Mouse (Mus musculus): ENCODE results near the gene Rsrc1.
A peak's percentile ranks its signal among the peaks of the same experiment; 100 is the strongest.
"Not testable (repeated sequence)": the region's sequence is repeated elsewhere in the genome, so short reads cannot be mapped to it uniquely, and the experiment has no call there.

Rsrc1 gene

GRCm38 (mm10) chr3:66983481-66983880 is 2.3 kb downstream of the Rsrc1 start:
- DNase-seq (ENCODE audit: low spot score in 2 of 2), result no peak

GRCm38 (mm10) chr3:66985539-66986286 is 4.5 kb downstream of the Rsrc1 start:
- DNase-seq (ENCODE audit: low spot score in 2 of 2), result peak; percentile 61 to 67

- DNase-seq (ENCODE audit: low spot score in 2 of 2), result no peak
Observed at GRCm38 (mm10) chr3:66986287-66986560, 5.0 kb downstream of the Rsrc1 start.

DNA sequence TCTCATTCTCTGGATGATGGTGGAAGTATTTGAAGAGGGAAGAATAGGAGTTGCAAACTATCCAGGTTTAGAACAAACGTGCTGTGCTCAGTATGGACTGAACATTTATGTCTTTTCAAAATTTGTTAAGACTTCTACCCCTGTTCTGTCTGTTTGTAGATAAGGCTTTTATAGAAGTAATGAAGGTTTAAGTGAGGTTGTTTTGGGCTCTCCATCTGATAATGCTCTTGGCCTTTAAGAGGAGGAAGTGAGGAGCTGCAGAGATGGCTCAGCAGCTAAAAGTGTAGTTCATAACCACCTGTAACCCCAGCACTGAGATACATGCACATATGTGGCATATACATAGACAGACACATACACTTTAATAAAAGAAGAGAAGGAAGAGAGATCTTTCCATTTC is 15.6 kb downstream of the Rsrc1 start:
- DNase-seq (ENCODE audit: low spot score in 2 of 2), result no peak

DNA sequence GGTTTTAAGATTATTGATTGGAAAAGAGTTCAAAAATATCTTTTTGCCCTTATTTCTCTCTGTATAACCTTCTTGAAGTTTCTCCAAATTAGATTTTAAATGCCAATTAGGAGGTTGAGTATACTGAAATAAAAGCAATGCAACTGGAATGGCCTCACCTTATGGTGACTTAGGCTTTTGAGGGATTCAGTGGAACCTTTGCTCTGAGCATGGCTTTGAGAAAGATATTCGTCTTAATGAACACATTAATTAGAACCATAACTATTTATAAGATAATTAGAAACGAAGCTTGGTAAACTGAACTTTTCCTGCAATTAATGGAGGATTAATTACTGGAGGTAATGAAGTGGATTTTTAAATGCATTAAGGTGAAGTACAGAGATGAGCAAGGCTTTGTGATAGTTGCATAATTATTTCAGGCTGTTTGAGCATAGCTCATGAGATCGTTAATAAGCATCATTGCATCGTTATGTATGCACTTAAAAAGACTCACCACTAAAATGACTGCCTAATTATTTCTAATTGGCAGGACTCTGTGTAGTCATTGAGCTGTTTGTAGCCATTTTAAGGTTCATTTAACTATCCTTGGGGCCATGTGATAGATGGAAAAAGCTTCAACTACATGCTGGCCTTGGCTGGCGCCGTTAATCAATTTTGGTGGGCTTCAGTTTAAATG is 55.3 kb downstream of the Rsrc1 start:
- no peak for DNase-seq (ENCODE audit: low spot score in 2 of 2)

DNA sequence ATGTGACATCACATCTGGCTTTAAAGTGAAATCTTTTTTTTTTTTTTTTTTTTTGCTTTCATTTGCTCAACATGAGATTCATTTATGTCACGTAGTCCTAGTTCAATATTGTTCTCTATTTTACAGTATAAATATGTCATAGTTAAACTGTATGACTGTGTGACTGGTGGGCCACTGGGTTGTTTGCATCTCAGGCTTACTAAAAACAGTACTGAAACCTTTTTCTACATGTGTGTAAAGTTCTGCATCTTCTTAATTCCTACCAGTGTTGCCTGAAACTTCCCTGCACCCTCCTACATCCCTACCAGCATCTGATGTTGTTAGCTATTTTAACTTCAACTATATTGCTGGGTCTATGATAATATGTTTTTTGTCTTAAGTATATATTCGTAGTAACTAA is 78.6 kb downstream of the Rsrc1 start:
- no peak for DNase-seq (ENCODE audit: low spot score in 2 of 2)

DNA sequence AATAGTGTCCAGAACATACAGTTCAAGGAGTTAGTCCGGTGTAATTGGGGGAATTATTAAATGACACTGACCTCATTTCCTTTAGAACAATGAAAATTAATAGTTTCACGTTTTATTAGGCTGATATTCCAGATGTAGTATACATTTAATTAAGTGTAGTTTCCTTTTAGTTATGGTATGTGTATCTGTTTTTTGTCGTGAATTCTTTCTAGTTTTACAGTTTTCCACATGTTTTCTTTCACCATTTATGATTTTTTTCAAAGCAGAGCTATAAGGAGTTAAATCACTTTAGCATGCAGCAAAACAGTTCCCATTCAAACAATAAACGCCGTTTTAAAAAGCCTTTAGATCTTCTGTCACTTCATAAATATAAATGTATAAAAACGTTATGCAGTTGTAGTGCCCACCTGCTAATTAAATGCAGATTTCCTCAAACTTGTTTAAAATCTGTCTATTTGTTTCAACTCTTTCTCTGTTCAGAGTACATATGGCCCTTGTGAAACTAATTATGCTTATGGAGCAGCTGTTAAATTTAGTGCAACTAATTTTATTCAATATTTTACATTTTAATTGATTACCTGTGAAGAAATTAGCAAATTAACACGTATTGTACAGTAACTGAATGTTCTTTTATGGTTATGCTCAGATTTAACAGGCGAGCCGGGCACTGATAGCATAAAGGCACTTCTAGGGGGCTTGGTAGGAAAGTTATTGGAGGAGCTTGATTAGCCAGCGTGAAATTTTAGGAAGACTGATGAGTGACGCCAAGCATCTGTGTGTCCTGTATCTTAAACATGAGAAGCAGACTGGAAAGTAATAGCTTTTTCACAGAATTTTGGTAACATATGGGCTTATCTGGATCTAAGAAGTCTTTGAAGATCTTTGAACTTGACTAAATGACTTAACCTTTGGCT is 89.6 kb downstream of the Rsrc1 start:
- DNase-seq (ENCODE audit: low spot score in 2 of 2), result no peak

DNA sequence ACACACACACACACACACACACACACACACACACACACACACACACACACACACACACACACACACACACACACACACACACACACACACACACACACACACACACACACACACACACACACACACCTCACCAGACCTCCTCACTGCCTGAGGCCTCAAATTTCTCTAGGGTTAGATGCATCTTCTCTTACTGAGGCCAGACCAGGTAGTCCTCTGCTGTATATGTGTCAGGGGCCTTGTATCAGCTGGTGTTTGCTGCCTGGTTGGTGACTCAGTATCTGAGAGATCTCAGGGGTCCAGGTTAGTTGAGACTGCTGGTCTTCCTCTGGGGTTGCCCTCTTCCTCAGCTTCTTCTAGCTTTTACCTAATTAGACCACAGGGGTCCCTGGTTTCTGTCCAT is 92.5 kb downstream of the Rsrc1 start:
- not testable (repeated sequence) for DNase-seq (ENCODE audit: low spot score in 2 of 2)

GRCm38 (mm10) chr3:67075484-67075883 is 94.3 kb downstream of the Rsrc1 start:
- DNase-seq (ENCODE audit: low spot score in 2 of 2), result no peak

- DNase-seq (ENCODE audit: low spot score in 2 of 2), result no peak
Observed at GRCm38 (mm10) chr3:67084742-67085141, 103.6 kb downstream of the Rsrc1 start.

DNA sequence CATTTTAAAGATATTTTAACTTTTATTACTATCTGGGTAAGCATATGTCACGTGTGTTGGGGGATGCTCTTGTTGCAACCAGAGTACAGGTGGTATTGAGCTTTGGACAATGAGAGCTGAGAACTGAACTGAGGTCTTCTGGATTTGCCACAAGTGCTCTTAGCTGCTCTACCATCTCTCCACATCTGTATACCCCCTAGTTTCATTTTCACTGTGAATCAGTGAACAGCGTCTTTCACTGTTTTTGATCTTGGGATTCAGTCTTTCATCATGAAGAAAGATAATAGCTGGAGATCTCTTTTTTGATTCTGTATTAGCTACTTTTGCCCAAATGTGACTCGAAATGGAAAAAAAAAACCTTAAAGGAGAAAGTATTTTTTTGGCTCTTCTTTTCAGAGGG is 127.2 kb downstream of the Rsrc1 start:
- no peak for DNase-seq (ENCODE audit: low spot score in 2 of 2)

GRCm38 (mm10) chr3:67116317-67116716 is 135.1 kb downstream of the Rsrc1 start:
- DNase-seq (ENCODE audit: low spot score in 2 of 2), result no peak

- no peak for DNase-seq (ENCODE audit: low spot score in 2 of 2)
Observed at GRCm38 (mm10) chr3:67132521-67132920, 151.3 kb downstream of the Rsrc1 start.

DNA sequence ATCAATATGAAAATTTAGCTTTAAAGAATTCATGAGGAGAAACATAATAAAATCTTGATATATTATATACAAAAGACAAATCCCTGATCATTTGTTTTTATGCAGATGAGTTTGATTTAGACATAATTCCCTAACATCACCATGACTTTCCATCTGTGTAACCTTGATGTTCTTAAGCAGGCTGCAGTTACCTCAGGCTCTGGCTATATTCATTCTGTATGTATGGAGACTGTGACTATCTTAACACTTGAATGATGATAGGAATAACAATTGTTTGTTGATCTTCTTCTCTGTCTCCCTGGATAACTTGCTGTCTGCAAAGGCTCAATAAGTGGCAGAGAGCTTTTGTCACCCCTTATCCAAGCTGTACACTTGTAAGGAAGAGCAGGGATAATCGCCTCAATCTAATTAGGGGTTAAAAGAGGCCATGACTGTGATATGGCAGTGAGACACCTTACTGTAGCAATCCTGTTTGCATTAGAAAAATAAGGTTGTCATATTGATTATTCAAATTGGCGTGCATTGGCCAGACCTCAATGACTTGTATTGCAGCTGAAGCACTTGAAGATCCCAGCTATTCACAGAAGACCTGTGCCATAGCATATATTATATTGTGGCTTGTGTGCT is 154.7 kb downstream of the Rsrc1 start:
- DNase-seq (ENCODE audit: low spot score in 2 of 2), result no peak

- no peak for DNase-seq (ENCODE audit: low spot score in 2 of 2)
Observed at GRCm38 (mm10) chr3:67144952-67145351, 163.8 kb downstream of the Rsrc1 start.

GRCm38 (mm10) chr3:67146280-67146679 is 165.1 kb downstream of the Rsrc1 start:
- no peak for DNase-seq (ENCODE audit: low spot score in 2 of 2)

GRCm38 (mm10) chr3:67147246-67147645 is 166.1 kb downstream of the Rsrc1 start:
- no peak for DNase-seq (ENCODE audit: low spot score in 2 of 2)

DNA sequence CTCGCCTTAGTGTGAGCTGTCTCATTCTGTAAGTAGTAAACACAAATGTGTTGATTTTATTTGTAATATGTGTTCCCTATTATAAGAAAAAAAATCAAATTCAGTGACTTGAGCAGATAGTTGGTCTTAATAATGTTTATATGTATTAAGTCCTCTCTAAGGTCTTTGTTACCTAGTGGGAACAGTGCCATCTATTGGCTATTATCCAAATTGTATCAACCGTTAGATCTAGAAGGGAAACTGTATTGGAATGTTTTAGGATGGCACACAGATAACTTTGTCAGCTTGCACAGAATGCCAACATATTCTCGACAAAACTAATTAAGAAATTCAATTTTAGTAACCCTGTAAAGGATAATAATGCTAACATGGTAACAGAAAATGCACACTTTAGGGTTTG is 216.0 kb downstream of the Rsrc1 start:
- no peak for DNase-seq (ENCODE audit: low spot score in 2 of 2)

GRCm38 (mm10) chr3:67213047-67213457 is 231.9 kb downstream of the Rsrc1 start:
- no peak for DNase-seq (ENCODE audit: low spot score in 2 of 2)

- no peak for DNase-seq (ENCODE audit: low spot score in 2 of 2)
Observed at GRCm38 (mm10) chr3:67232617-67233241, 251.5 kb downstream of the Rsrc1 start.

- not testable (repeated sequence) for DNase-seq (ENCODE audit: low spot score in 2 of 2)
Observed at GRCm38 (mm10) chr3:67242451-67242850, 261.3 kb downstream of the Rsrc1 start.

GRCm38 (mm10) chr3:67267448-67267847 is 286.3 kb downstream of the Rsrc1 start:
- no peak for DNase-seq (ENCODE audit: low spot score in 2 of 2)

Data from spleen, postnatal 36 days (tissue).